Mouse (Mus musculus): ENCODE measurements at regions not wholly inside any gene's neighbourhood (a gene's known extent, or its start where the extent isn't known, plus 50 kb on each side); places are given as distances from the start of the nearest gene placed in this dataset.

DNA sequence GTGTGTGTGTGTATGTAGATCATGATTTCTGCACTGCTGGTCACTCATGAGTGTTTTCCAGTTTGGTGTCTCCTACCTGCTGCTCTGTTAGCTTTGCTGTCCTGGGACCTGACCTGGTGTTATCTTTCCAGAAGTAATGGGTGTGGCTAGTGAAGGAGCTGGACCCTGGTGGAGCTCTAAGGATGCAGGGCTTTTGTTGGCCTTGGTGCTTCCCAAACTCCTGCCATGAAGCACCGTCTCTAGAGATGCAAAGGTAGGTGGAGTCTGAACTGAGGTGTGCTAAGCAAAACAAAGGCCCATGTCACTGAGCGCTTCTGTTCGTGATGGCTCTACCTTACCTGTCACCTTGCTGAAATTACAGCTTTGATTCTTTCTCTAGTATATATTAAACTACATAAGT is 96.6 kb upstream of the Sulf2 start:
- no peak for TF ChIP-seq POLR2A (IDR thresholded peaks at IDR 0.05; ENCODE audit: control insufficient read depth, low read depth, low read length)
- TF ChIP-seq CTCF (IDR thresholded peaks at IDR 0.05; ENCODE audit: control insufficient read depth, insufficient read depth, insufficient replicate concordance, low read depth, low read length) = no peak
- Histone ChIP-seq H3K27me3 (ENCODE audit: control insufficient read depth, insufficient read depth, low read length) (no peaks in the 10 kb centered on the region), H3K4me1 (ENCODE audit: control insufficient read depth, insufficient read depth, low read length) (no peaks in the 10 kb centered on the region), H3K4me3 (ENCODE audit: control insufficient read depth, low read depth, low read length) (no peak overlapping the region), H3K36me3 (ENCODE audit: control insufficient read depth, insufficient read depth, low read length) (no peaks in the 10 kb centered on the region), H3K27ac (ENCODE audit: control insufficient read depth, insufficient read depth, low read depth, low read length) (no peak overlapping the region)

DNA sequence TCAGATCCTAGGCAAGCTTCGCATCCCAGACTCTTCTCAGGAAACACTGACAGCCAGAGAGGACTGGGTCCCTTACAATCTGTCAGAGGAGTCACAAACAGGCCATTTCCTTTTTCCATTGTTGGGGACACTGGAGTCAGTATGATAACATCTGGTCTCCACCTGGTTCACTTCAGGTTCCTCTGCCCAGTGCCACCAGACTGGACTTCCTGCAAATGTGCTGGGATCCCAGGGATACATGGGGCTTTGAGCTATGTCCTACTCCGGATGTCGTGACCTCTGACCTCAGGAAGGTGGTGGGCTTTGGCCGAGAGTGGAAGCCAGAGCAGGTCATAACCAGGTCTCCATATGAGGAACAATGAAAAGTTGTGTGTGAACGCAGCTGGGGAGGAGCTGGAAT is 96.0 kb upstream of the Sulf2 start:
- Histone ChIP-seq H3K27ac (ENCODE audit: control insufficient read depth, insufficient read depth, low read depth, low read length) (no peak overlapping the region), H3K36me3 (ENCODE audit: control insufficient read depth, insufficient read depth, low read length) (no peaks in the 10 kb centered on the region), H3K4me3 (ENCODE audit: control insufficient read depth, low read depth, low read length) (no peak overlapping the region), H3K4me1 (ENCODE audit: control insufficient read depth, insufficient read depth, low read length) (no peaks in the 10 kb centered on the region), H3K27me3 (ENCODE audit: control insufficient read depth, insufficient read depth, low read length) (no peaks in the 10 kb centered on the region)
- TF ChIP-seq CTCF (IDR thresholded peaks at IDR 0.05; ENCODE audit: control insufficient read depth, insufficient read depth, insufficient replicate concordance, low read depth, low read length) = no peak
- no peak for TF ChIP-seq POLR2A (IDR thresholded peaks at IDR 0.05; ENCODE audit: control insufficient read depth, low read depth, low read length)

DNA sequence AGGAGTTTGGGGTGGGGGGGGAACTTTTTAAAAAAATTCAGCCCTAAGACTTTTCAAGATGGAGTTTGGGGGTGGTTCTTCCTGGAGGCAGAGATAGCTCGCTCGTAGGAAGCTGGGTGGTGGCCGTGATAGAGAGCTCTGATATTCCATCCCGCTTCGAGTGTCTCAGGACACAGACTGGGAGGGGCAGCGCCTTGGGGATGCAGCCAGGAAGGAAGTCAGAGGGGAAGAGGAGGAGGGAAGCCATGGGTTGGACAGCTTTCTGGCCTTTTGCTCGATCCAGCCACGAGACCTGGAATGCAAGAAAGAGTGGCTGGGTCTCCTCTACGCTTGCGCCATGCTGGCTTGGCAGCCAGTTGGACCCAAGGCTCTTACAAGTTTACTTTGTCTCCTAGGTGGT is 95.1 kb upstream of the Sulf2 start:
- H3K4me1 ChIP-seq (ENCODE audit: control insufficient read depth, insufficient read depth, low read length) = no peaks in the 10 kb centered on the region
- no peak for TF ChIP-seq CTCF (IDR thresholded peaks at IDR 0.05; ENCODE audit: control insufficient read depth, insufficient read depth, insufficient replicate concordance, low read depth, low read length)
- no peak for TF ChIP-seq POLR2A (IDR thresholded peaks at IDR 0.05; ENCODE audit: control insufficient read depth, low read depth, low read length)
- H3K27ac ChIP-seq (ENCODE audit: control insufficient read depth, insufficient read depth, low read depth, low read length) = no peak overlapping the region
- H3K27me3 ChIP-seq (ENCODE audit: control insufficient read depth, insufficient read depth, low read length) = no peaks in the 10 kb centered on the region
- H3K4me3 ChIP-seq (ENCODE audit: control insufficient read depth, low read depth, low read length) = no peak overlapping the region
- H3K36me3 ChIP-seq (ENCODE audit: control insufficient read depth, insufficient read depth, low read length) = no peaks in the 10 kb centered on the region

DNA sequence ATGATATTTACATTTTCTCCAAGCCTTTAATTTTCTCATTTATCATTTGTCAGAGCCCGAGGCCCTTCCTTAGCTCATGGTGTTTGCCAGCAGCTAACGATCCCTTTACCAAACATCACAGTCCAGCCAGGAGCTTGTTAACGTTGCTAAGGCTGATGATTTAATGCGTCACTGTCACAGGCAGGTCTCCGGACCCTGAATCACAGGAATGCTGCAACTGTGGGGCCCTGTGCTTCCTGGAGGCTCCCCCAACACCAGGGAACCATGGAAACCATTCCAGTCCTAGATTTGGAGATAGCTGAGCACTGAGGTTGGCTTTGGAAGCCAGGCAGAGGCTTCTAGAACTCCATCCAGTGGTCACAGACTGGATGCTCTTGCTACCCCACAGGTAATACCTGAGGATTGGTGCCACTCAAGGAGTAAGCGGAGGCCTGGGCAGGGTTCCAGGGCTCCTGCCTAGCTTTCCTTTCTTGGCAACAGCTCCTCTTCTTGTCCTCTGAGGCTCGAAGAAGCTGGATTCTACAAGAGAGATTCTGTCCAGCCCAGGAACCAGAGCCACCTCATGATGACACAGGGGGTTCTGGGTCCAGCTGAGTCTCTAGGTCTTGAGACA is 94.0 kb upstream of the Sulf2 start:
- H3K27me3 ChIP-seq (ENCODE audit: control insufficient read depth, insufficient read depth, low read length) = no peaks in the 10 kb centered on the region
- TF ChIP-seq POLR2A (IDR thresholded peaks at IDR 0.05; ENCODE audit: control insufficient read depth, low read depth, low read length) (no peak), CTCF (IDR thresholded peaks at IDR 0.05; ENCODE audit: control insufficient read depth, insufficient read depth, insufficient replicate concordance, low read depth, low read length) (no peak)
- H3K4me1 ChIP-seq (ENCODE audit: control insufficient read depth, insufficient read depth, low read length) = no peaks in the 10 kb centered on the region
- H3K36me3 ChIP-seq (ENCODE audit: control insufficient read depth, insufficient read depth, low read length) = no peaks in the 10 kb centered on the region
- no peak overlapping the region for H3K27ac ChIP-seq (ENCODE audit: control insufficient read depth, insufficient read depth, low read depth, low read length)
- H3K4me3 ChIP-seq (ENCODE audit: control insufficient read depth, low read depth, low read length) = no peak overlapping the region

DNA sequence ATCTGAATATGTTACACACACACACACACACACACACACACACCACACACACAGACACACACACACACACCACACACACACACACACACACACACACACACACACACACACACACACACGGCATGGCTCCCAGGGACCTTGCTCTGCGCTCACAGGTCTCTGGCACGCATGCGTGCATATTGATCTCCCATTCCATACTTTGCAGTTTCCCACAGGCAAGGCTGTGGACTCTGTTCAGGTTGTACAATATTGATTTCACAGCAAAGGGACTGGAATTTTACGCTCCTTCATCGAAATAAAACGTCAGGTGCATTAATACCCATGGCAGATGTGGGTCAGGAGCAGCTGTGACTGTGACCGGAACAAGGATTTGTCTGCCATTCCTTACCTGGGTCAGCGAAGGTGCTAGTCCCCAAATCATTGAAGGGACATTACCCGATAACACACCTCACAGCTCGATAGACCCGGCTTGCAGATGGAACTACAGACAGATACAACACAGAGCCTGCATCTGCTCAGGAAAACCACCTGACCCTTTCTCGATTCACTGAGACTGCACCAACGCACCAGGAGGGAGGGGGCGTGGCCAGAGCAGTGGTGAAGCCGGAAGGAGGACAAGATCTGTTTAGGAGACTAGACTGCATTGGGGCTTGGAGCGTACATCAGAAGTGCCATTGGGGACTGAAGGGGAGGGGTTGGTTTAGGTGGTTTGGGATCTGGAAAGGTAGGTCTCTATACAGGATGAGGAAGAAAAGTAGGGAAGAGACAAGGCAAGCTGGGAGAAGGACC is 91.1 kb upstream of the Sulf2 start:
- Histone ChIP-seq H3K4me1 (ENCODE audit: control insufficient read depth, insufficient read depth, low read length) (no peaks in the 10 kb centered on the region), H3K36me3 (ENCODE audit: control insufficient read depth, insufficient read depth, low read length) (no peaks in the 10 kb centered on the region), H3K27me3 (ENCODE audit: control insufficient read depth, insufficient read depth, low read length) (no peaks in the 10 kb centered on the region), H3K27ac (ENCODE audit: control insufficient read depth, insufficient read depth, low read depth, low read length) (no peak overlapping the region), H3K4me3 (ENCODE audit: control insufficient read depth, low read depth, low read length) (no peak overlapping the region)
- TF ChIP-seq POLR2A (IDR thresholded peaks at IDR 0.05; ENCODE audit: control insufficient read depth, low read depth, low read length) (no peak), CTCF (IDR thresholded peaks at IDR 0.05; ENCODE audit: control insufficient read depth, insufficient read depth, insufficient replicate concordance, low read depth, low read length) (no peak)

DNA sequence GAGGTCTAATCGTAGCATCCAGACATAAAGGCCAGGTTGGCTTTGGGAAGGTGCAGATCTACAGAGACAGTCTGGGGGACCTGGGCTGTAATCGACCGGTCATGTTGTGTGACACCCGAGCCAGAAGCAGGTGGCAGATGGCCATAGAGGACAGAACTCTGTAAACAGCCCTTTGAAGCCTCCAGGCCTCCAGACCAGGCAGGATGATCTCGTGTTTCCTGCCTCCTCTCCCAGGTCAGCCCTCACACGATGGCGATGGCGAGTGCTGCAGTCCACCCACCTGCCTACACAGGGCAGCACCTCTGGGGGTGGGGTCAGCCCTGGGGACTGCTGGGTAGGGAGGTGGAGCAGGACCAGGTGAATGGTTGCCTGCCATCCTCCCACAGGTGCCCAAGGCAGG is 89.8 kb upstream of the Sulf2 start:
- no peaks in the 10 kb centered on the region for H3K4me1 ChIP-seq (ENCODE audit: control insufficient read depth, insufficient read depth, low read length)
- no peak overlapping the region for H3K27ac ChIP-seq (ENCODE audit: control insufficient read depth, insufficient read depth, low read depth, low read length)
- TF ChIP-seq CTCF (IDR thresholded peaks at IDR 0.05; ENCODE audit: control insufficient read depth, insufficient read depth, insufficient replicate concordance, low read depth, low read length) = no peak
- no peak for TF ChIP-seq POLR2A (IDR thresholded peaks at IDR 0.05; ENCODE audit: control insufficient read depth, low read depth, low read length)
- H3K4me3 ChIP-seq (ENCODE audit: control insufficient read depth, low read depth, low read length) = no peak overlapping the region
- H3K36me3 ChIP-seq (ENCODE audit: control insufficient read depth, insufficient read depth, low read length) = no peaks in the 10 kb centered on the region
- no peaks in the 10 kb centered on the region for H3K27me3 ChIP-seq (ENCODE audit: control insufficient read depth, insufficient read depth, low read length)

DNA sequence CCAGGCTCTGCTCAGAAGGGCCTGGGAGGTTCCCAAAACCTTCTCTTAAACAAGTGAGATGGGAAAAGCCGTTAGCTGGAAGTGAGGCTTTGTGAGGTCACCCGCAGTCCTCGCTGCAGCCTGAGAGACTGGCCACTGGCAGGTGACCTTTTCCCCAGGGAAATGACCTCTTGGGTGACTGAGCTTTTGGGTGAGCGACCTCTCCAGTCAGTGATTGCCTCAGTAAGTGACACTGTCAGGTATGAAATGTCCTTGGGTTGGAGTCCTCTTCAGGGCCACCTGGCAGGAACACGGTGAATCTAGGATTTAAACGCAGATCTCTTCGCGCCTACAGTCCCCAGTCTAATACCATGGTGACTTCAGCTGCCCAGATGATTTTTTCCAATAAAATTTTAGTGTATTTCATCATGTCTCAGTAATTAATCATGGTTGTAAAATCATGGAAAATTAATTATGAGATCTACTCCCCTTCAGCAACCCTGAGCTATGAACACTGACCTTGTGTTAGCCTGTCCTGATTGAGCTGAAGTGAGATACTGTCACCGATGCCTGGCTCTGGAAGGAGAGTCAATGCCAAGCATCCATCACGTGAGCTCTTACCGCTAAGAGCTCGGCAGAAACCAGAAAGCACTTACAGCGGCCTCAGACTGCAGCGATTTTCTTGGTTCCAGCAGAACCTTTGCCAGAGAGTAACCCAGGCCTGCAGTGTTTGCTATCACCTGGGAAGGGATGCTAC is 87.5 kb upstream of the Sulf2 start:
- H3K27me3 ChIP-seq (ENCODE audit: control insufficient read depth, insufficient read depth, low read length) = no peaks in the 10 kb centered on the region
- H3K4me3 ChIP-seq (ENCODE audit: control insufficient read depth, low read depth, low read length) = no peak overlapping the region
- no peaks in the 10 kb centered on the region for H3K36me3 ChIP-seq (ENCODE audit: control insufficient read depth, insufficient read depth, low read length)
- H3K27ac ChIP-seq (ENCODE audit: control insufficient read depth, insufficient read depth, low read depth, low read length) = no peak overlapping the region
- TF ChIP-seq POLR2A (IDR thresholded peaks at IDR 0.05; ENCODE audit: control insufficient read depth, low read depth, low read length) (no peak), CTCF (IDR thresholded peaks at IDR 0.05; ENCODE audit: control insufficient read depth, insufficient read depth, insufficient replicate concordance, low read depth, low read length) (no peak)
- H3K4me1 ChIP-seq (ENCODE audit: control insufficient read depth, insufficient read depth, low read length) = no peaks in the 10 kb centered on the region
